Mouse (Mus musculus): ENCODE data around the gene Socs3. TPM values are rescaled to one million over a fixed set of nuclear protein-coding genes. Genes with fewer than 3 reads are reported as not detected.

Gene Socs3
- total RNA-seq (2022), result 1 to 10 TPM; 1.9 to 3.3 (median 2.5) TPM

- DNase-seq (ENCODE audit: low spot score in 2 of 2), result peak; percentile 87 to 88
Observed at GRCm38 (mm10) chr11:117969945-117970872, at the start of gene Socs3. Gene Socs3, minus strand, starts transcription at chr11:117970047.

DNA sequence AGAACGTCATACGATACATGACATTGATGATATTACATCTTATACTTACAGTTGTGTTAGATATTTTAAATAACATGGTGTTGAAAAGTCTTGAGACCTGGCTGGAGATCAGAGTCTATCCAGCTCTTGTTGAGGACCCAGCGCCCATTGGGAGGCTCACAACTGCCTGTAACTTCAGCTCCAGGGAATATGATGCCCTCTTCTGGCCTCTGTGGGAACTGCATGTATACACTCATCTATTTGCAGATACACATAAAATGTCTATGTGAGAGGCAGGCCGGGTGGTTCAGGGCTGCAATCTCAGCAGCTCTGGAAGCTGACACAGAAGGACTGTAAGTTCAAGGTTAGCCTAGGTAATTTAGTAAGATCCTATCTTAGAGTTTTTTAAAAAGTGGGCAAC is 48.5 kb upstream of the Socs3 start:
- DNase-seq (ENCODE audit: low spot score in 2 of 2), result no peak

DNA sequence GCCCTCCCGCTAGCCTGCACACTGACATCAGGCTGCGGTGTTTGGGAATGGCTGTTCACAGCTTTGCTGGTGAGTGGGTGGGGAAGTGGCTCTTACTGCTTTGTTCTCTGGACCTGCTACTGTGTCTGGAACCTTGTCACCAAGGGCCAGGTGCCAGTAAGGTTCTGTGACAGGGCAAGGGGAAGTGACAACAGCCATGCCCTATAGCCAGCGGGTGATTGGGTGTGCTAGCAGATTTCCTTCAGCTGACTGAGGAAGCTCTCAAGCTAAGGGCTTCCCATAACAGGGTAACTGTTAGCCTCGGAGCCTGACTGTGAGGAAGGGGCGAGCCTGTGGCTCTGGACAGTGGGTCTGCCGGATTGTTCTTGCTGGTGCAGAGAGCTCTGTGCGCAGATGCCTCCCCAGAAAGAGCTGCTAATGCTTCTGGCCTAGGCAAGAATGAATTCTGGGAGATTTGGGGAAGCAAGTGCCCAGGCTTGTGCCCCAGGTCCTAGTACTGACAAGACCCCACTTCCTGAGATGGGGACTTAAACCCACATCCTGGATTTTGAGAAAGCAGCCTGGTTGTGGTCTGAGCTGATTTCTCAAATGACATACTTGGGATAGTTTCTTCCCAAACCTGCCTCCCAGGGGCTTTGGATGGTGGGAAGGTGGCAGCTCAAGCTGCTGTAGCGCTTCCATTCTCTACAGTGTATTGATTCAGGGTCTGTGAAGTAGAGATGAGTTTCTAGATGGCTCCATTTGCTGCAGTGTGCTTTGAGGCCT is 45.7 kb upstream of the Socs3 start:
- DNase-seq (ENCODE audit: low spot score in 2 of 2), result no peak

DNA sequence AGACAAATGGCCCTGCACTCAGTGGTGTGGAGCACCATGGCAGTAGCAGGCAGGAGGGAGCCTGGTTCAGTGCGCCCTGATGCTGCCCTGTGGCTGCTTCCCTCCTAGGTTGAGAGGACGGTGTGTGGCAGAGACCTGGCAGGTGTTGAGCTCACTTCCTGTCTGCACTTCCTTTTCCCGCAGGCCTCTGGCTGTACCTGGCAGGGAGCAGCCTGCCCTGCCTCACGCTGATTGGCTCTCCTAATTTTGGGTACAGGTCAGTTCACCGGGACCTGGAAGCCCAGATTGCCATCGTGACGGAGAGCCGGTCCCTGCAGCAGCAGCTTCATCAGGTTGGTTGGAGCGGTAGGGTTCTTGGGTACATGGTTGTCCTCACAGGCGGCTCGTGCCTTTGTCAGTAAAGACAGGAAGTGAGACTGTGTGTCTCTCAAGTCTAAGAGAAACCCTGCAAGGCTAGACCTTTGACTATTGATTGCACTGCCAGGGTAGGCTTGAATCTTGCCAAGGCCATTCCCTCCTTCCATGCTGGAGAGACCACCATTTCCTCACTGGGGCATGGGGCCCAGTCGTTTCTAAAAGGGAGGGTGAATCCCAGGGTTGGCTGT is 44.6 kb upstream of the Socs3 start:
- no peak for DNase-seq (ENCODE audit: low spot score in 2 of 2)

- DNase-seq (ENCODE audit: low spot score in 2 of 2), result no peak
Observed at GRCm38 (mm10) chr11:118013339-118013738, 43.5 kb upstream of the Socs3 start.

GRCm38 (mm10) chr11:118012595-118012994 is 42.7 kb upstream of the Socs3 start:
- DNase-seq (ENCODE audit: low spot score in 2 of 2), result no peak

DNA sequence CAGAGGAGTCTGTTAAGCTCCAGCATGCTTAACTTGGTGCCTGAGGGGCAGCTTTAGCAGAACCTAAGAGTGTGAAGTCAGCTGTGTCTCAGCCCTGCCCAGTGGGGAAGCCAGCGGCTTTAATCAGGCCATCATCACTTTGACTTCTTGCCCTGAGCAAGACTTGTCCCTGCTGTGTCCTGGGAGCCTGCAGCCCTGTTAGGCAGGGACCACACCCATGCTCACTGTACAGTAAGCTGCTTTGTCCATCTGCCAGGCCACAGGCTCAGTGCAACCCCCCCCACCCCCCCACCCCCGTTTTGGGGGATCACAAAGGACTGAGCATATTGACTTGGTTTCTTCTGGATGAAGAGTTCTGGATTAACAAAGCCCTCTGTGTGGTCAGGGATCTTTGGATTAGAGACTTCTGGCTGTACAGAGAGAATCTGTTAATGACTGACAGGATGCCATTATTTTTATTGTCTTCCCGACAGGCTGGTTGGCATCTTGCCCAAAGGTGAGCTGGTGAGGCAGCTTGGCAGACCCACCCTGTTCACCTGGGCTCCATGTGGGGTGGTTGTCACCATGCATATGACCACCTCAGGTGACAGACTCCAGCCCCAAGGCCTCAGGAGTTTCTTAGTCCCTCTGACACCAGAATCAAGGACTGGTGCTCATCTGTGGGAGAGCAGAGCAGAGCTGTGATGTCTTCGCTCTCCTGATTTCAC is 40.2 kb upstream of the Socs3 start:
- DNase-seq (ENCODE audit: low spot score in 2 of 2), result no peak

DNA sequence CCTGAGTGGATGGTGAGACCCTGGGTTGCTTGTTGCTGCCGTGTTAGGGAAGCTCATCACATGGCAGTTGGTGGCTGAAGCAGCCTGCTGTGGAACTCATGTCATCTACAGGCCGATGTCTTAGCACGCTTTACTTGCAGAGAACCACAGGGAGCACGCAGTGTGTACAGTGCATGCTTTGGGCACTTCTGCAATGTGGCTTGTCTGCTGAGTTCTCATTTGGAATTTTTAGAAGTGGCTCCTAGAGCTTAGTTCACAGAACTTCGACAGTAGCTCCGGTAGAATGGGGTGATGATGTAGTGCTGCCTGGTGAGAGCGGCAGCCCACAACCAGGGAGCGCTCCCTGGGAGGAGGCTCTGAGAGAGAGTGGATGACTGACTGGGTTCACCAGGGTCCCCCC is 39.0 kb upstream of the Socs3 start:
- DNase-seq (ENCODE audit: low spot score in 2 of 2), result no peak

- no peak for DNase-seq (ENCODE audit: low spot score in 2 of 2)
Observed at GRCm38 (mm10) chr11:118008144-118008805, 38.4 kb upstream of the Socs3 start.

- DNase-seq (ENCODE audit: low spot score in 2 of 2), result no peak
Observed at GRCm38 (mm10) chr11:118007460-118008143, 37.8 kb upstream of the Socs3 start.

GRCm38 (mm10) chr11:118004217-118004616 is 34.4 kb upstream of the Socs3 start:
- no peak for DNase-seq (ENCODE audit: low spot score in 2 of 2)

DNA sequence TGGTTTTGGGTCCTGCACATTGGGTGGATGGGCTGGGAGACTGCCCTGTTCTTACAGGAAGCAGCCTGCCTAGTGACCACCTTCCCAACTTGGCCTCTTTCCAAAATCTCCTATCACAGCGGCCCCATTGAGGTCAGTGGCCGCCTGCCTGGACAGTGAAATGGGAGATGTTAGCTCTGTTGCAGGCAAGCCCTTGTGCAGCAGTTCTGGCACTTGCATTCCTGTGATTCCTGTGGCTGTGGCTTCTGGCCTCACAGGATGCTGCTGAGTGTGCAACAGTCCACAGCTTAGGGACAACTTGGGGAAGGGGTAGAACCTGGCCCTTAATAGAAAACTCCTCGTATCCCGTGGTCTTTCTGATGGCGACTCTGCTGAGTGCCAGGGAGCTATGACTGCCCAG is 33.9 kb upstream of the Socs3 start:
- DNase-seq (ENCODE audit: low spot score in 2 of 2), result no peak

GRCm38 (mm10) chr11:118003176-118003575 is 33.3 kb upstream of the Socs3 start:
- DNase-seq (ENCODE audit: low spot score in 2 of 2), result no peak

- no peak for DNase-seq (ENCODE audit: low spot score in 2 of 2)
Observed at GRCm38 (mm10) chr11:118000565-118001215, 30.8 kb upstream of the Socs3 start.

- DNase-seq (ENCODE audit: low spot score in 2 of 2), result no peak
Observed at GRCm38 (mm10) chr11:118000083-118000482, 30.2 kb upstream of the Socs3 start.

DNA sequence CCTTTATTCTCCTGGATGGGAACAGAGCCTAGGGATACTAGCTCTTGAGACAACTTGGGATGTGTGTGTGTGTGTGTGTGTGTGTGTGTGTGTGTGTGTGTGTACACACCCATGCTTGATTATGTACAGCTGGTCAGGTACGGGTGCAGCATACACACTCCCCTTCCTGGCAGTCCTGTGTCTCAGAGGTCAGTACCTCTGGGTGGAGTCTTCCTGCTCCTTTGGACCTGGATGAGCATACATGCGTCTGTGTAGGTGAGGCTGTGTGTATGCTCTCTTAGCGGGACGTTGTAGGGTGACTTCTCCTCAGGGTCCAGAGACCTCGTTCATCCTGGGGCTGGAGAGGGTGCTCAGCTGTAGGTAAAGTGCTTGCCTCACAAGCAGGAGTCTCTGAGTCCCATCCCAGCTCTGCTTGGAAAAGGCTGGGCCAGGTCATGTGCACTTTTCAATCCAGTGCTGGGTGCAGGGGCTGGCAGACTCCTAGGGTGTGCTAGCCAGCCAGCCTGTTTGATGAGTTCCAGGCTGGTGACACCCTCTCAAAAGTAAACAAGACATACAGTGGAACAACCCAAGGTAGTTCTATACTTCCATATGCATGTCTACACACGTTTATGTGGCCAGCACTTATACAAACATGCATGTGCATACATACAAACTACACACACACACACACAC is 29.6 kb upstream of the Socs3 start:
- no peak for DNase-seq (ENCODE audit: low spot score in 2 of 2)

GRCm38 (mm10) chr11:117998356-117998755 is 28.5 kb upstream of the Socs3 start:
- no peak for DNase-seq (ENCODE audit: low spot score in 2 of 2)

DNA sequence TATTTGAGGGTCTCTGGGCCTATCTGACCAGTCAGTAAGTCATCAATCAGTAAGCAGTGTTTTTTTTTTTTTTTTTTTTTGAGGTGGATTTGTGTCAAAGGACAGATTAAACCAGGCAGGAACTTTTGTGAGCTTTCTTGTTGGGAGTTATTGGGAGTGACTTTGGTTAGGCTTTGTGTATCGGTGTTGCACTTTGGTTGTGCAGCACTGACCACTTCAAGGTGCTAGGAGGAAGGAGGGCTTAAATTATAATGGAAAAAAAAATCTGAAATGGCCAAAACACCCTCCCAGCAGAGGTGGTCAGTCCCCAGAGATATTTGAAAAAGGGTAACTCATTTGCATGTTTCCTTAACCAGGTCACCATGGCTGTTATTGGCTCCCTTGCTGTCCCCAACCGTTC is 27.2 kb upstream of the Socs3 start:
- no peak for DNase-seq (ENCODE audit: low spot score in 2 of 2)

DNA sequence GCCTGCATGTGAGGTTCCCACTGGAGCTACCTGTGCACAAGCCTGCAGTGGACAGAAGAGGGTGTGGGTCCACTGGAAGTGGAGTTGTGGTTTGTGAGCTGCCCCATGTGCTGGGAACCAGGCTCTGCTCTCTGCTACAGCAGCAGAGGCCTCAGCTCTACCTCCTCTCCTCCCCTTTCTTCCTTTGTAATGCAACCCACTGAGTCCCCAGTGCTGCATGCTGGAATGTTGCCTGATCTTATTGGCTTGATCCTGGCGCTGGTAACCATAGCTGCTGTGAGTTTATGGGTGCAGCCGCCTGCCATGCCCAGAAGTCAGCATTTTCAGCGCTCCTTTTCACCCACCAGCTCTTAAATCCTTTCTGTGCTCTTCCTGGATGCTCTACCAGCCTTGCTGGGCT is 26.2 kb upstream of the Socs3 start:
- DNase-seq (ENCODE audit: low spot score in 2 of 2), result no peak
